Mouse (Mus musculus) lung, postnatal 0 days (tissue): ENCODE data around the gene D1Pas1. TPM values are rescaled to one million over a fixed set of nuclear protein-coding genes. Genes with fewer than 3 reads are reported as not detected.

Experiments
- ATAC-seq: fragments of 200-750 bp; cut with Nextera tagmentation; 2 replicates; pipeline ENCODE4 v1.8.0; 2017; ENCODE audit warnings: moderate library complexity
- DNase-seq: peaks from one replicate; pipeline ENCODE4 v3.0.0-alpha.2; 2016; ENCODE audit warnings: low spot score
- H3K27ac ChIP-seq: fragments of 300-500 bp; sonication (generic); 2 replicates; pipeline ENCODE4 v1.5.1; 2014; ENCODE audit warnings: antibody characterized with exemption, mild to moderate bottlenecking, low read length, mixed read lengths
- H3K27me3 ChIP-seq: fragments of 300-500 bp; sonication (generic); replicated peaks from 2 replicates; pipeline ENCODE4 v1.6.1; 2014; ENCODE audit warnings: low read length, mixed read lengths; ENCODE audit not compliant: insufficient read depth
- H3K36me3 ChIP-seq: fragments of 300-500 bp; sonication (generic); 2 replicates; pipeline ENCODE4 v1.6.1; 2014; ENCODE audit warnings: low read length, mixed read lengths; ENCODE audit not compliant: insufficient read depth
- H3K4me1 ChIP-seq: fragments of 300-500 bp; sonication (generic); 2 replicates; pipeline ENCODE4 v1.6.1; 2014; ENCODE audit warnings: antibody characterized with exemption, low read depth, low read length, mixed read lengths; ENCODE audit not compliant: insufficient read depth
- H3K4me2 ChIP-seq: fragments of 300-500 bp; sonication (generic); replicated peaks from 2 replicates; pipeline ENCODE4 v1.6.1; 2014; ENCODE audit warnings: low read depth, mild to moderate bottlenecking, low read length, moderate library complexity, mixed read lengths
- H3K4me3 ChIP-seq: fragments of 300-500 bp; sonication (generic); 2 replicates; pipeline ENCODE4 v1.5.1; 2014; ENCODE audit warnings: low read depth, low read length
- H3K9ac ChIP-seq: fragments of 300-500 bp; sonication (generic); replicated peaks from 2 replicates; pipeline ENCODE4 v1.6.1; 2014; ENCODE audit warnings: low read depth, mild to moderate bottlenecking
- H3K9me3 ChIP-seq: fragments of 300-500 bp; sonication (generic); 2 replicates; pipeline ENCODE4 v1.6.1; 2016; ENCODE audit warnings: low read length, mixed read lengths
- CTCF ChIP-seq: IDR thresholded peaks from 2 replicates; pipeline ENCODE4 v1.5.1; 2016; ENCODE audit warnings: antibody characterized with exemption, mild to moderate bottlenecking
- EP300 ChIP-seq: IDR thresholded peaks from 2 replicates; pipeline ENCODE4 v1.6.1; 2016; ENCODE audit warnings: antibody characterized with exemption, mild to moderate bottlenecking, control low read depth
- WGBS: fragments of 180-500 bp; shearing (Covaris S2); extraction: QIAGEN DNeasy Blood & Tissue Kit; methylation state at CpG from one replicate; pipeline ENCODE4 v1.1.7; 2014; 5-methylcytosine and 5-hydroxymethylcytosine counted together
- polyA plus RNA-seq: library from polyadenylated mRNA; unstranded; fragments of >200 nt; fragmentation: Nextera tagmentation; extraction: Ambion mirVana; gene quantifications from 2 replicates; pipeline ENCODE4 v1.2.1, GENCODE M21; 2015

Gene D1Pas1
- not detected in 2 replicates for polyA plus RNA-seq

DNA sequence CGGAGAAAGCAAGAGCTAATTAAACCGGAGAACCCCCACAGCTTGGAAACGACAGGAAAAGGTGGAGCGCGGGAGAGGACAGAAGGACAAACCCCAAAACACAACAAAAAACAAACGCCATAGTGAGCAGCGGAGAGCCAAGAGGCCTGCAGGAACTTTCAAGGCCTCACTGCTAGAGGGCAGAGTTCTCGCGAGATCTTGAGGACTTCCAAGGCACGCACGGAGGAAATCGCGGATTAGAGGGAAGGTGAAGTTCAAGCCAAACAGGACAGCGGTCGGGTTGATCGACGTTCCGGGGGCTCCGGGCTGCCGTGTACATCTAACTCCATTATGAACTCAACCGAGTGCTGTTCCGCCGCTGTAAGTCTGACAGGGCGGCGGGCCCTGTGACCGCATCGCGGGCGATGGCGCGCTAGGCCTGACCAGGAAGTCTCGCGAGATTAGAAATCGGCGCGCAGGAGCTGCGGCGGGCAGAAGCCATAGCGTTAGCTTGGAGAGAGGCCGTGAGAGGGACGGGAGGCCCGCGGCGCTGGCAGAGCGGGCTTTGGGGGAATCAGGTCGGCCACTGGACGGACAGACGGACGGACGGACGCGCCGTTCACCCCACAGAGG lies at the start of gene D1Pas1:
Gene D1Pas1 (plus strand): TSS at position 216 of the 612 bp plus-strand sequence.
- no peak within 1 kb of the TSS for H3K9ac ChIP-seq
- H3K4me3 ChIP-seq, result no peak within 1 kb of the TSS
- DNase-seq (no peak), ATAC-seq (no peak)
- TF ChIP-seq CTCF, result no peak
- no peak for TF ChIP-seq EP300
- no peaks in the 10 kb centered on the region for H3K4me1 ChIP-seq
- no peaks in the 10 kb centered on the region for H3K27me3 ChIP-seq
- H3K4me2 ChIP-seq, result no peak within 1 kb of the TSS
- no peak within 1 kb of the TSS for H3K27ac ChIP-seq
- no peaks in the 10 kb centered on the region for H3K36me3 ChIP-seq
- 78% methylated on average over 53 of the region's 53 CpGs for WGBS
- H3K9me3 ChIP-seq, result peaks cover 8% of the 10 kb centered on the region; the same call in 1 of the 2 replicates

GRCm38 (mm10) chr1:186922489-186923370 lies 44.5 kb upstream of the D1Pas1 start:
- Histone ChIP-seq H3K9me3 (no peaks in the 10 kb centered on the region), H3K27me3 (no peaks in the 10 kb centered on the region), H3K4me2 (no peak overlapping the region), H3K4me3 (no peak overlapping the region), H3K27ac (no peak overlapping the region), H3K36me3 (no peaks in the 10 kb centered on the region), H3K9ac (no peak overlapping the region), H3K4me1 (no peaks in the 10 kb centered on the region)
- TF ChIP-seq CTCF (no peak), EP300 (no peak)
- DNase-seq (no peak), ATAC-seq (no peak)
- WGBS, result 53% methylated on average over 17 of the region's 17 CpGs

GRCm38 (mm10) chr1:186924027-186924426 lies 43.2 kb upstream of the D1Pas1 start:
- H3K4me2 ChIP-seq, result no peak overlapping the region
- H3K4me3 ChIP-seq, result no peak overlapping the region
- no peak overlapping the region for H3K27ac ChIP-seq
- no peaks in the 10 kb centered on the region for H3K36me3 ChIP-seq
- no peaks in the 10 kb centered on the region for H3K4me1 ChIP-seq
- H3K9me3 ChIP-seq, result no peaks in the 10 kb centered on the region
- ATAC-seq (no peak), DNase-seq (no peak)
- H3K27me3 ChIP-seq, result no peaks in the 10 kb centered on the region
- TF ChIP-seq CTCF, result no peak
- TF ChIP-seq EP300, result no peak
- no peak overlapping the region for H3K9ac ChIP-seq
- 55% methylated on average over 12 of the region's 12 CpGs for WGBS

- WGBS, result 25% methylated on average over 9 of the region's 9 CpGs
- Histone ChIP-seq H3K4me3 (no peak overlapping the region), H3K27ac (no peak overlapping the region), H3K4me1 (no peaks in the 10 kb centered on the region), H3K27me3 (no peaks in the 10 kb centered on the region), H3K36me3 (no peaks in the 10 kb centered on the region), H3K4me2 (no peak overlapping the region), H3K9me3 (no peaks in the 10 kb centered on the region), H3K9ac (no peak overlapping the region)
- DNase-seq (peak; percentile 18), ATAC-seq (no peak)
- TF ChIP-seq CTCF, result no peak
- no peak for TF ChIP-seq EP300
These were observed 41.8 kb upstream of the D1Pas1 start for GRCm38 (mm10) chr1:186925411-186925810.

DNA sequence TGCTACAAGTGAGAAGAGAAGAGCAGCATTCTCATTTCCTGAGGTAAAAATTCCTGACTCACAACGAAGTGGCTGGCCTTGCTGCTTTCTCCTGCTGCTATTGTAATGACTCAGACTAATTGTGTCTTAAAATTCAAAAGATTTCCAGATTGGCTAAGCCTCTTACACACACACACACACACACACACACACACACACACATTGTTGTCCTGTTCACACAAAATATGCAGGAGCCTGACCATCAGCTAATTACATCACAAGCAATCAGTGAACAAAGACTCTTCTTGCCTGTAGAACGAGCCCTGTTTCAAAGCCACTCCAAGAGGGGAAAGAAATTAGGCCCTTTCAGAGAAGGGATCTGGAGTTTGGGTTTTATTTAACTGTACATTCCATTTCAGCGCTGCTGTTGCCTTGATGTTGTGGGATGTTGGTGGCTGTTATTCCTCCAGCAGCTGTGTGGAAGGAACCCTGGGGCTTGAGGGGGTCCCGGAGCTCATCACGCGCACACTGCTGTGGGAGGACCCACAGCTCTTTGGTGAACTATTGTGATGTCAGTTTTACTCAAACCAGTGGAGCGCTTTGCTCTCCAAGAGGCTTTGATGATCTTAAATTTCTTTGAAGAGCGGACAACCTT lies 40.8 kb upstream of the D1Pas1 start:
- no peaks in the 10 kb centered on the region for H3K27me3 ChIP-seq
- no peak for DNase-seq
- H3K27ac ChIP-seq, result no peak overlapping the region
- WGBS, result 68% methylated on average over 8 of the region's 8 CpGs
- no peaks in the 10 kb centered on the region for H3K4me1 ChIP-seq
- H3K4me3 ChIP-seq, result no peak overlapping the region
- no peaks in the 10 kb centered on the region for H3K9me3 ChIP-seq
- H3K9ac ChIP-seq, result no peak overlapping the region
- TF ChIP-seq CTCF (no peak), EP300 (no peak)
- H3K4me2 ChIP-seq, result no peak overlapping the region
- ATAC-seq, result no peak
- no peaks in the 10 kb centered on the region for H3K36me3 ChIP-seq

GRCm38 (mm10) chr1:186926950-186927316 lies 40.3 kb upstream of the D1Pas1 start:
- no peak for DNase-seq
- no peak overlapping the region for H3K27ac ChIP-seq
- WGBS, result 64% methylated on average over 6 of the region's 6 CpGs
- TF ChIP-seq CTCF (no peak), EP300 (no peak)
- no peak overlapping the region for H3K4me2 ChIP-seq
- ATAC-seq, result no peak
- H3K4me1 ChIP-seq, result no peaks in the 10 kb centered on the region
- H3K4me3 ChIP-seq, result no peak overlapping the region
- H3K36me3 ChIP-seq, result no peaks in the 10 kb centered on the region
- no peaks in the 10 kb centered on the region for H3K9me3 ChIP-seq
- no peaks in the 10 kb centered on the region for H3K27me3 ChIP-seq
- no peak overlapping the region for H3K9ac ChIP-seq
